In the genomic region with DNA sequence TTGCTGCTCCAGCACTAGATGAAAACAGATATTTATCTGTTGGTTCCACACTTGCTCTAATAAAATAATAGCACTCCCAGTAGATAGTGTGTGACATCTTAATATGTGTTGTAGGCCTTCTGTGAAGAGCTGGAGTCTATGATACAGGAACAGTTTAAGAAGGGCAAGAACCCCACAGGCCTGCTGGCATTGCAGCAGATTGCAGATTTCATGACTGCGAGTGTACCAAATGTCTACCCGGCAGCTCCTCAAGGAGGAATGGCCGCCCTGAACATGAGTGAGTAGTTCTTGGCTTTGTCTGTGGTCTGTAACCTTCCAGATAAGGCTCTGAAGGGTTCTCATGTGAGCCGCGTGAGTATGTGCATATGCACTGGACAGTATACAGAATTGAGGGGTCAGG, we compare ENCODE assay signal across 23 mouse cellular contexts. TPM values are rescaled to one million over a fixed set of nuclear protein-coding genes. Genes with fewer than 3 reads are reported as not detected.
DNase-seq lines count a peak whose midpoint lies in the region; ATAC-seq and TF ChIP-seq lines count a peak whose summit lies in the region.
"Had no signal": no experiment of that assay in that cellular context is flagged by ENCODE, and none has a peak within 500 bp of the region (broad histone marks: within the 10 kb centered on the region; RNA-seq: fewer than 3 reads in every experiment).

No protein-coding gene starts in this region.

- H3K4me1 ChIP-seq in heart, embryonic 11.5 days (ENCODE audit: control insufficient read depth, insufficient read depth, low read length) = no peaks in the 10 kb centered on the region

- peak; percentile 58 for DNase-seq in heart, adult 11 months
- DNase-seq in layer of hippocampus, adult 2 months (ENCODE audit: low spot score in 2 of 2) = no peak
- DNase-seq in layer of hippocampus, postnatal 14 days (ENCODE audit: low spot score in 2 of 2) = no peak
- peak; percentile 23 for DNase-seq in MN1 (ENCODE audit: low spot score)
- no peak for DNase-seq in left cerebral cortex, adult 8-10 months (ENCODE audit: low spot score in 2 of 2)
- DNase-seq in retina, embryonic 14.5 days (ENCODE audit: low spot score) = no peak
- DNase-seq: adrenal gland, adult 2 months; adrenal gland, adult 8-10 months; adrenal gland, postnatal 10 days; adrenal gland, postnatal 14 days; adrenal gland, postnatal 25 days; adrenal gland, postnatal 36 days; B cell, adult 2 months; cerebellum, adult 11 months; cerebellum, adult 11-12 months; cerebellum, adult 18-20 months had no signal

- no peaks in the 10 kb centered on the region for H3K9me3 ChIP-seq in heart, embryonic 11.5 days (replicated peaks; ENCODE audit: control insufficient read depth, low read length)
- H3K9me3 ChIP-seq: G1E had no signal

- peaks cover 17% of the 10 kb centered on the region for H3K36me3 ChIP-seq in heart, embryonic 11.5 days (ENCODE audit: control insufficient read depth, insufficient read depth, low read length)

- no peak overlapping the region for H3K4me2 ChIP-seq in heart, embryonic 11.5 days

- H3K9ac ChIP-seq in heart, embryonic 11.5 days (ENCODE audit: low read depth, low read length) = no peak overlapping the region

- 91% methylated on average over 5 of the region's 5 CpGs for WGBS in heart, embryonic 11.5 days (ENCODE audit: insufficient replicate concordance)

- no peaks in the 10 kb centered on the region for H3K27me3 ChIP-seq in heart, embryonic 11.5 days (ENCODE audit: control insufficient read depth, insufficient read depth, low read length)
- H3K27me3 ChIP-seq: CH12.LX, Patski had no signal

- ATAC-seq in heart, embryonic 11.5 days (replicated peaks; ENCODE audit: insufficient number of reproducible peaks, low FRiP score, low TSS enrichment) = no peak
- peak; percentile 74 for ATAC-seq in megakaryocyte-erythroid progenitor cell, adult 5-6 weeks (replicated peaks; ENCODE audit: low FRiP score, low TSS enrichment, poor library complexity, severe bottlenecking)
- ATAC-seq: activated CD4-positive, CD25-positive, alpha-beta regulatory T cell, adult 4 months; CD4-positive, CD25-positive, alpha-beta regulatory T cell, adult 4 months; Patski had no signal

- TF ChIP-seq CTCF in layer of hippocampus, adult 2 months (conservative IDR thresholded peaks at IDR 0.05) = no peak

- no peak overlapping the region for H3K27ac ChIP-seq in heart, embryonic 11.5 days (ENCODE audit: low read depth, low read length)
- H3K27ac ChIP-seq in layer of hippocampus, adult 2 months = peak overlapping the region; percentile 32

- H3K4me3 ChIP-seq in heart, embryonic 11.5 days (ENCODE audit: low read depth, low read length) = no peak overlapping the region
- H3K4me3 ChIP-seq in layer of hippocampus, adult 2 months = no peak overlapping the region

RNA-seq across cellular contexts. Expression of a gene that starts 31.1 kb away (rescaled TPM):
- 166 and 173 TPM in 2 replicates for polyA plus RNA-seq in heart, embryonic 11.5 days (2014; fragmentation: Nextera tagmentation; extraction: Ambion mirVana)
- total RNA-seq in layer of hippocampus, adult 2 months (2021) = 100 to 1,000 TPM; 444 to 448 TPM
- 100 to 1,000 TPM; 376 to 400 TPM for total RNA-seq in layer of hippocampus, postnatal 14 days (2021)
- 188 and 260 TPM in 2 replicates for total RNA-seq in megakaryocyte-erythroid progenitor cell, adult 5-6 weeks (2014; fragmentation: Nextera tagmentation)
- total RNA-seq in megakaryocyte-erythroid progenitor cell, adult 5-6 weeks (2017) = 170 and 288 TPM in 2 replicates
- total RNA-seq in left cerebral cortex, adult 8-10 months (2022) = 100 to 1,000 TPM; 396 to 434 (median 416) TPM

RNA-seq across cellular contexts. Expression of a gene that starts 32.4 kb away (rescaled TPM):
- polyA plus RNA-seq in heart, embryonic 11.5 days (2014; fragmentation: Nextera tagmentation; extraction: Ambion mirVana) = 63.7 and 71.9 TPM in 2 replicates
- 10 to 100 TPM; 38.3 to 48.1 TPM for total RNA-seq in layer of hippocampus, adult 2 months (2021)
- 10 to 100 TPM; 38.0 to 41.7 TPM for total RNA-seq in layer of hippocampus, postnatal 14 days (2021)
- total RNA-seq in megakaryocyte-erythroid progenitor cell, adult 5-6 weeks (2014; fragmentation: Nextera tagmentation) = 92.8 and 130 TPM in 2 replicates
- 43.7 and 60.1 TPM in 2 replicates for total RNA-seq in megakaryocyte-erythroid progenitor cell, adult 5-6 weeks (2017)
- 10 to 100 TPM; 38.7 to 55.0 (median 47.0) TPM for total RNA-seq in left cerebral cortex, adult 8-10 months (2022)

RNA-seq across cellular contexts. Expression of a gene that starts 55.4 kb away (rescaled TPM):
- polyA plus RNA-seq in heart, embryonic 11.5 days (2014; fragmentation: Nextera tagmentation; extraction: Ambion mirVana) = 23.8 and 24.0 TPM in 2 replicates
- total RNA-seq in layer of hippocampus, adult 2 months (2021) = 10 to 100 TPM; 16.0 to 16.9 TPM
- 10 to 100 TPM; 13.8 to 15.4 TPM for total RNA-seq in layer of hippocampus, postnatal 14 days (2021)
- 61.6 and 62.0 TPM in 2 replicates for total RNA-seq in megakaryocyte-erythroid progenitor cell, adult 5-6 weeks (2014; fragmentation: Nextera tagmentation)
- 79.6 and 94.2 TPM in 2 replicates for total RNA-seq in megakaryocyte-erythroid progenitor cell, adult 5-6 weeks (2017)
- 10 to 100 TPM; 15.8 to 20.0 (median 16.4) TPM for total RNA-seq in left cerebral cortex, adult 8-10 months (2022)

RNA-seq across cellular contexts. Expression of a gene that starts 55.6 kb away (rescaled TPM):
- polyA plus RNA-seq in heart, embryonic 11.5 days (2014; fragmentation: Nextera tagmentation; extraction: Ambion mirVana) = 1.0 and 1.3 TPM in 2 replicates
- 1 to 10 TPM; 4.5 to 6.3 TPM for total RNA-seq in layer of hippocampus, adult 2 months (2021)
- total RNA-seq in layer of hippocampus, postnatal 14 days (2021) = 1 to 10 TPM; 5.3 to 6.5 TPM
- 0.74 and 5.0 TPM in 2 replicates for total RNA-seq in megakaryocyte-erythroid progenitor cell, adult 5-6 weeks (2014; fragmentation: Nextera tagmentation)
- 0.65 and 0.99 TPM in 2 replicates for total RNA-seq in megakaryocyte-erythroid progenitor cell, adult 5-6 weeks (2017)
- 1 to 10 TPM; 5.1 to 5.7 (median 5.5) TPM for total RNA-seq in left cerebral cortex, adult 8-10 months (2022)

Comparison
In these comparisons a context has a peak if more than half of its experiments do, and no peak if none do; other contexts are left out.
1. DNase-seq: peak in heart, adult 11 months (single experiment) and MN1 (single experiment); none in layer of hippocampus, adult 2 months (0 of 2), layer of hippocampus, postnatal 14 days (0 of 2), left cerebral cortex, adult 8-10 months (0 of 2) and retina, embryonic 14.5 days (single experiment).